Mouse (Mus musculus) Patski (cell line): ENCODE data around the gene Tcp11. TPM values are rescaled to one million over a fixed set of nuclear protein-coding genes. Genes with fewer than 3 reads are reported as not detected.

ENCODE experiments used
- ATAC-seq: fragments of 100-300 bp; one replicate; pipeline ENCODE4 v1.8.0; 2021
- CTCF ChIA-PET: fragments of 350-600 bp; sonication (Branson Sonifier 250); formaldehyde crosslinking; loops from one replicate; lab custom pipeline; 2022; ENCODE audit warnings: inconsistent platforms; lab: Charles Lee
- POLR2A ChIA-PET: fragments of 350-600 bp; sonication (Branson Sonifier 250); formaldehyde crosslinking; loops from one replicate; lab custom pipeline; 2022; ENCODE audit warnings: antibody characterized with exemption, inconsistent platforms; lab: Charles Lee
- DNase-seq: peaks from one replicate; pipeline ENCODE4 v3.0.0-alpha.2; 2011; ENCODE audit warnings: low read depth, low spot score
- H3K27me3 ChIP-seq: fragments of 371-371 bp; one replicate; pipeline ENCODE4 v1.5.1; 2021
- CTCF ChIP-seq: fragments of 100-300 bp; IDR thresholded peaks from one replicate; pipeline ENCODE4 v1.5.1; 2021
- in situ Hi-C: fragments of 300-500 bp; cut with MboI; formaldehyde crosslinking; loops from 3 replicates; pipeline ENCODE4 v1.11.1; 2018; ENCODE audit warnings: low pct_unique_long_range_greater_than_20kb, mixed read lengths
- polyA plus RNA-seq: library from polyadenylated mRNA; unstranded; gene quantifications from one replicate; pipeline ENCODE4 v1.2.3, GENCODE M21; 2021

The Tcp11 gene
- polyA plus RNA-seq, 1 experiment from 2014 or later, result 0.05 TPM

- in situ Hi-C loops, result no loop called here
- DNase-seq (no peak), ATAC-seq (no peak)
- ChIA-PET POLR2A (no interaction called here), CTCF (no interaction called here)
- no peaks in the 10 kb centered on the region for H3K27me3 ChIP-seq
- TF ChIP-seq CTCF, result no peak
Measured at GRCm38 (mm10) chr17:28087430-28087829, 7.0 kb upstream of the Tcp11 start.

GRCm38 (mm10) chr17:28084964-28085363, 4.5 kb upstream of the Tcp11 start:
- in situ Hi-C loops, result loop anchor here (5.0 kb wide), 1 partner anchor 77 kb away; no protein-coding TSS in a partner anchor
- peak; percentile 54 for ATAC-seq

GRCm38 (mm10) chr17:28084395-28084905, 4.0 kb upstream of the Tcp11 start:
- in situ Hi-C loops, result loop anchor here (5.0 kb wide), 1 partner anchor 78 kb away; no protein-coding TSS in a partner anchor
- CTCF ChIA-PET, result interaction anchor here (1.0 to 2.9 kb wide), 8 partner anchors 11 to 225 kb away, joined by 3 to 69 read pairs (median 6); no protein-coding TSS in a partner anchor
- no peak for TF ChIP-seq CTCF
- POLR2A ChIA-PET, result interaction anchor here (0.5 kb wide), 1 partner anchor 87 kb away, joined by 4 read pairs; no protein-coding TSS in a partner anchor
- ATAC-seq (no peak), DNase-seq (no peak)
- H3K27me3 ChIP-seq, result no peaks in the 10 kb centered on the region

More at GRCm38 (mm10) chr17:28084964-28085363, 4.5 kb upstream of the Tcp11 start:
- ChIA-PET CTCF (interaction anchor here (0.6 to 2.9 kb wide), 18 partner anchors 8 to 224 kb away, joined by 3 to 69 read pairs (median 4); no protein-coding TSS in a partner anchor), POLR2A (no interaction called here)
- no peaks in the 10 kb centered on the region for H3K27me3 ChIP-seq
- no peak for DNase-seq
- TF ChIP-seq CTCF, result peak; percentile 97

- TF ChIP-seq CTCF, result no peak
- no peak for ATAC-seq
- no peaks in the 10 kb centered on the region for H3K27me3 ChIP-seq
- in situ Hi-C loops, result loop anchor here (5.0 kb wide), 1 partner anchor 79 kb away; no protein-coding TSS in a partner anchor
- no peak for DNase-seq
- CTCF ChIA-PET, result interaction anchor here (1.3 to 1.9 kb wide), 3 partner anchors 35 to 81 kb away, joined by 3 to 10 read pairs (median 6); no protein-coding TSS in a partner anchor
- POLR2A ChIA-PET, result no interaction called here
Measured at GRCm38 (mm10) chr17:28082863-28083262, 2.4 kb upstream of the Tcp11 start.

- DNase-seq (no peak), ATAC-seq (no peak)
- CTCF ChIA-PET, result interaction anchor here (0.7 to 1.9 kb wide), 4 partner anchors 36 to 82 kb away, joined by 3 to 10 read pairs (median 4); no protein-coding TSS in a partner anchor
- TF ChIP-seq CTCF, result no peak
- H3K27me3 ChIP-seq, result no peaks in the 10 kb centered on the region
- POLR2A ChIA-PET, result no interaction called here
- in situ Hi-C loops, result loop anchor here (5.0 kb wide), 1 partner anchor 80 kb away; no protein-coding TSS in a partner anchor
Measured at GRCm38 (mm10) chr17:28081856-28082255, 1.4 kb upstream of the Tcp11 start.

- ChIA-PET CTCF (interaction anchor here (1.3 to 1.9 kb wide), 3 partner anchors 36 to 83 kb away, joined by 3 to 10 read pairs (median 6); no protein-coding TSS in a partner anchor), POLR2A (no interaction called here)
- peak; percentile 70 for TF ChIP-seq CTCF
- DNase-seq (no peak), ATAC-seq (no peak)
- in situ Hi-C loops, result loop anchor here (5.0 kb wide), 1 partner anchor 81 kb away; no protein-coding TSS in a partner anchor
- H3K27me3 ChIP-seq, result peaks cover 2% of the 10 kb centered on the region
Measured at GRCm38 (mm10) chr17:28081385-28081784, 946 bp upstream of the Tcp11 start.

GRCm38 (mm10) chr17:28080817-28081165, 352 bp upstream of the Tcp11 start:
- H3K27me3 ChIP-seq, result peaks cover 4% of the 10 kb centered on the region
- TF ChIP-seq CTCF, result no peak
- DNase-seq (no peak), ATAC-seq (no peak)
- in situ Hi-C loops, result loop anchor here (5.0 kb wide), 1 partner anchor 82 kb away; no protein-coding TSS in a partner anchor
- CTCF ChIA-PET, result no interaction called here
- POLR2A ChIA-PET, result no interaction called here

GRCm38 (mm10) chr17:28079618-28080017, 821 bp downstream of the Tcp11 start:
- peaks cover 4% of the 10 kb centered on the region for H3K27me3 ChIP-seq
- POLR2A ChIA-PET, result interaction anchor here (0.9 kb wide), 1 partner anchor 83 kb away, joined by 3 read pairs; no protein-coding TSS in a partner anchor
- peak; percentile 88 for TF ChIP-seq CTCF
- in situ Hi-C loops, result loop anchor here (5.0 kb wide), 1 partner anchor 83 kb away; no protein-coding TSS in a partner anchor
- CTCF ChIA-PET, result interaction anchor here (0.7 kb wide), 1 partner anchor 14 kb away, joined by 3 read pairs; no protein-coding TSS in a partner anchor
- DNase-seq, result peak; percentile 17
- no peak for ATAC-seq

GRCm38 (mm10) chr17:28078028-28078427, 2.4 kb downstream of the Tcp11 start:
- ChIA-PET POLR2A (no interaction called here), CTCF (no interaction called here)
- TF ChIP-seq CTCF, result no peak
- DNase-seq (no peak), ATAC-seq (no peak)
- H3K27me3 ChIP-seq, result peaks cover 4% of the 10 kb centered on the region
- in situ Hi-C loops, result no loop called here

- ChIA-PET POLR2A (no interaction called here), CTCF (interaction anchor here (1.1 to 1.6 kb wide), 2 partner anchors 10 to 21 kb away, joined by 3 to 10 read pairs; no protein-coding TSS in a partner anchor)
- H3K27me3 ChIP-seq, result peaks cover 4% of the 10 kb centered on the region
- in situ Hi-C loops, result loop anchor here (5.0 kb wide), 1 partner anchor 167 kb away; the partner anchor contains the start of genes Anks1 and Taf11
- no peak for ATAC-seq
- TF ChIP-seq CTCF, result no peak
- no peak for DNase-seq
Measured at GRCm38 (mm10) chr17:28074486-28074885, 6.0 kb downstream of the Tcp11 start.
